In genomic region chr2:6923738-6924474, GRCm38 (mm10) we compare ENCODE assay signal across 13 mouse cellular contexts.
DNase-seq lines count a peak whose midpoint lies in the region; ATAC-seq and TF ChIP-seq lines count a peak whose summit lies in the region.
"Had no signal": no experiment of that assay in that cellular context is flagged by ENCODE, and none has a peak within 500 bp of the region (broad histone marks: within the 10 kb centered on the region; RNA-seq: fewer than 3 reads in every experiment).

No protein-coding gene starts in this region.

- no peaks in the 10 kb centered on the region for H3K27me3 ChIP-seq in hindbrain, embryonic 10.5 days (ENCODE audit: insufficient read depth, poor library complexity, severe bottlenecking)
- H3K27me3 ChIP-seq in hindbrain, postnatal 0 days (ENCODE audit: insufficient read depth, low read length), result no peaks in the 10 kb centered on the region
- H3K27me3 ChIP-seq in neural tube, embryonic 11.5 days (ENCODE audit: control insufficient read depth, insufficient read depth, low read length), result no peaks in the 10 kb centered on the region
- H3K27me3 ChIP-seq in neural tube, embryonic 15.5 days (replicated peaks), result no peaks in the 10 kb centered on the region
- H3K27me3 ChIP-seq: neural tube, embryonic 12.5 days had no signal

- no peak for ATAC-seq in hindbrain, postnatal 0 days
- ATAC-seq in neural tube, embryonic 11.5 days (ENCODE audit: insufficient read depth, low FRiP score, low TSS enrichment), result no peak
- no peak for ATAC-seq in neural tube, embryonic 15.5 days (ENCODE audit: low FRiP score)

- intact Hi-C loops in heart, postnatal 10 days (cut with DNase I), result no loop called here

- no peaks in the 10 kb centered on the region for H3K36me3 ChIP-seq in hindbrain, embryonic 10.5 days
- no peaks in the 10 kb centered on the region for H3K36me3 ChIP-seq in hindbrain, postnatal 0 days (ENCODE audit: insufficient read depth, low read length)
- no peaks in the 10 kb centered on the region for H3K36me3 ChIP-seq in neural tube, embryonic 11.5 days (ENCODE audit: control insufficient read depth, insufficient read depth, low read length)
- H3K36me3 ChIP-seq in neural tube, embryonic 15.5 days, result no peaks in the 10 kb centered on the region
- H3K36me3 ChIP-seq: midbrain, embryonic 10.5 days; neural tube, embryonic 12.5 days had no signal

- no peak overlapping the region for H3K27ac ChIP-seq in hindbrain, embryonic 10.5 days
- no peak overlapping the region for H3K27ac ChIP-seq in hindbrain, postnatal 0 days
- no peak overlapping the region for H3K27ac ChIP-seq in neural tube, embryonic 11.5 days (ENCODE audit: low read depth, low read length)
- H3K27ac ChIP-seq in neural tube, embryonic 15.5 days (replicated peaks), result no peak overlapping the region
- H3K27ac ChIP-seq: midbrain, embryonic 10.5 days; neural tube, embryonic 12.5 days; stomach, postnatal 0 days had no signal

- no peak overlapping the region for H3K4me3 ChIP-seq in hindbrain, embryonic 10.5 days
- H3K4me3 ChIP-seq in hindbrain, postnatal 0 days (ENCODE audit: low read length), result no peak overlapping the region
- no peak overlapping the region for H3K4me3 ChIP-seq in neural tube, embryonic 11.5 days (ENCODE audit: low read depth, low read length)
- no peak overlapping the region for H3K4me3 ChIP-seq in neural tube, embryonic 15.5 days (replicated peaks)
- H3K4me3 ChIP-seq: midbrain, embryonic 10.5 days; neural tube, embryonic 12.5 days had no signal

- H3K9ac ChIP-seq in hindbrain, postnatal 0 days (replicated peaks; ENCODE audit: low read length), result no peak overlapping the region
- H3K9ac ChIP-seq in neural tube, embryonic 11.5 days (ENCODE audit: low read length), result no peak overlapping the region
- no peak overlapping the region for H3K9ac ChIP-seq in neural tube, embryonic 15.5 days (replicated peaks)
- H3K9ac ChIP-seq: neural tube, embryonic 12.5 days had no signal

- H3K9me3 ChIP-seq in hindbrain, embryonic 10.5 days, result no peaks in the 10 kb centered on the region
- no peaks in the 10 kb centered on the region for H3K9me3 ChIP-seq in hindbrain, postnatal 0 days (ENCODE audit: low read length)
- no peaks in the 10 kb centered on the region for H3K9me3 ChIP-seq in neural tube, embryonic 11.5 days (ENCODE audit: control insufficient read depth, low read length)
- H3K9me3 ChIP-seq in neural tube, embryonic 15.5 days (replicated peaks), result no peaks in the 10 kb centered on the region
- H3K9me3 ChIP-seq: midbrain, embryonic 10.5 days; neural tube, embryonic 12.5 days had no signal

- TF ChIP-seq CTCF in hindbrain, postnatal 0 days (IDR thresholded peaks at IDR 0.05; ENCODE audit: low read depth), result no peak

- DNase-seq in hindbrain, embryonic 10.5 days (ENCODE audit: low spot score), result peak; percentile 33
- DNase-seq in hindbrain, postnatal 0 days (ENCODE audit: low spot score), result no peak
- peak; percentile 22 for DNase-seq in neural tube, embryonic 11.5 days (ENCODE audit: low spot score)
- DNase-seq in forelimb bud, embryonic 11.5 days (ENCODE audit: low read depth, low spot score), result peak; percentile 71
- peak; percentile 63 for DNase-seq in mesoderm, embryonic 11.5 days (ENCODE audit: low read depth, low spot score)
- no peak for DNase-seq in heart, postnatal 4 days
- no peak for DNase-seq in heart, postnatal 10 days
- DNase-seq: adrenal gland, postnatal 14 days had no signal

- H3K4me1 ChIP-seq in hindbrain, embryonic 10.5 days (replicated peaks), result 0 out of 2 replicates have a peak, but pooled peaks cover 3% of the 10 kb centered on the region
- H3K4me1 ChIP-seq in hindbrain, postnatal 0 days (ENCODE audit: insufficient read depth, low read length), result no peaks in the 10 kb centered on the region
- H3K4me1 ChIP-seq in neural tube, embryonic 11.5 days (ENCODE audit: control insufficient read depth, insufficient read depth, low read length), result no peaks in the 10 kb centered on the region
- H3K4me1 ChIP-seq in neural tube, embryonic 15.5 days, result no peaks in the 10 kb centered on the region
- H3K4me1 ChIP-seq: neural tube, embryonic 12.5 days had no signal

- WGBS in hindbrain, embryonic 10.5 days, result 70% methylated on average over 15 of the region's 15 CpGs
- 65% methylated on average over 15 of the region's 15 CpGs for WGBS in hindbrain, postnatal 0 days
- WGBS in neural tube, embryonic 11.5 days, result 66% methylated on average over 15 of the region's 15 CpGs
- 77% methylated on average over 15 of the region's 15 CpGs for WGBS in neural tube, embryonic 15.5 days

- H3K4me2 ChIP-seq in hindbrain, postnatal 0 days (ENCODE audit: low read depth, low read length), result no peak overlapping the region
- no peak overlapping the region for H3K4me2 ChIP-seq in neural tube, embryonic 11.5 days (ENCODE audit: low read depth)
- no peak overlapping the region for H3K4me2 ChIP-seq in neural tube, embryonic 15.5 days
- H3K4me2 ChIP-seq: heart, embryonic 11.5 days; neural tube, embryonic 12.5 days had no signal

Comparison
In these comparisons a context has a peak if more than half of its experiments do, and no peak if none do; other contexts are left out.
1. DNase-seq: peak in hindbrain, embryonic 10.5 days (single experiment), neural tube, embryonic 11.5 days (single experiment), forelimb bud, embryonic 11.5 days (single experiment) and mesoderm, embryonic 11.5 days (single experiment); none in hindbrain, postnatal 0 days (single experiment), heart, postnatal 4 days (single experiment) and heart, postnatal 10 days (0 of 2).